Mouse (Mus musculus) bone marrow macrophage, adult 2 months (primary cell): Measurements from ENCODE around the gene Defb33.

Experiments used
- CTCF ChIP-seq: IDR thresholded peaks from 2 replicates; pipeline ENCODE4 v1.5.1; 2012; ENCODE audit warnings: low read depth, mild to moderate bottlenecking, low read length, moderate library complexity
- POLR2A ChIP-seq: IDR thresholded peaks from 2 replicates; pipeline ENCODE4 v1.6.1; 2012; ENCODE audit warnings: mild to moderate bottlenecking, low read depth, low read length, borderline replicate concordance

DNA sequence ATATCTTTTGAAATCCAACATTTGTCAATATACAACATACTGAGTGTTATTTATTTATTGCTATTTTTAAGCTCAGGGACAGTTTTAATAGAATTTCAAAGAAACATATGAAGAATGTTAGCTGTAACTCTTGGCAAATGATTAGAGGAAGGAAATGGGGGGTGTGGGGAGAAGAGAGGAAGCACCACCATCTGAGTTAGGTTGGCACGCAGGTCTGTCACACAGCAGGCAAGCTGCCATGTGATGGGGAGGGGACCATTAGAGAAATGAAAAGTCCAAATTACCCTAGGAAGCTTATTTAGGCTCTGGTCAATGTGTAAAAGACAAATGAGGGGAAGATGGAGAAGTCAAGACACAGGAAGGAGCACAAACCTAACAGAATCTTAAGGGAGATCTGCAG, 19.8 kb downstream of the Defb33 start:
- TF ChIP-seq CTCF (no peak), POLR2A (no peak)
